Mouse (Mus musculus) E14TG2a.4 (cell line): ENCODE measurements around the gene Myoz2.

Experiments
- CTCF ChIP-seq: conservative IDR thresholded peaks from 2 replicates; pipeline ENCODE4 v1.5.1; 2014; ENCODE audit warnings: low read length
- NANOG ChIP-seq: IDR thresholded peaks from 2 replicates; pipeline ENCODE4 v1.6.1; 2014; ENCODE audit warnings: borderline replicate concordance, low read length, mixed read lengths
- POU5F1 ChIP-seq: IDR thresholded peaks from 2 replicates; pipeline ENCODE4 v1.6.1; 2014; ENCODE audit warnings: low read length, borderline replicate concordance

DNA sequence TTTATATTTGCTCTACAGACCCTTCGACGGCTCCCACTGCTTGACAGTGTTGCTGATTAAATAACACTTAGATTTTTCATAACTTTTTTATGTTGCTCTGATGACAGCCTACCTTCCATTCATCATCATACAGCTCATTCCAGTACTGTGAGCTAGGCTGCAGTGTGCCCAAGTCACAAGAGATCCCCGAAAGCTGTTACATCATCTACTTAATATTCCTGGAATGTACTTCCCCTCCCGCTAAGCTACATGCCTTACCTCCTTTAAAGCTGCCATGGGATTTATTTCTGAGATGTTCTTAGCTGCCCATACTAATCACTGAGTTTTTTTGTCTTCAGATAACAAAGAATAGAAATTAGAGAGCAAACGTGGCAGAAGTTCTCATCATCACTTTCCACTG, 19.4 kb upstream of the Myoz2 start:
- TF ChIP-seq CTCF (no peak), NANOG (no peak), POU5F1 (no peak)
